Mouse (Mus musculus) MEL (cell line): ENCODE results near the gene Slc2a3. TPM values are rescaled to one million over a fixed set of nuclear protein-coding genes. Genes with fewer than 3 reads are reported as not detected.
A peak's percentile ranks its signal among the peaks of the same experiment; 100 is the strongest.

Experiments used
- DNase-seq: peaks from one replicate; pipeline ENCODE4 v3.0.0; 2011; ENCODE audit warnings: low read depth, low spot score
- H3K27ac ChIP-seq: 2 replicates; pipeline ENCODE4 v1.5.1; 2012; ENCODE audit warnings: low read depth, mild to moderate bottlenecking, control low read depth, low read length, moderate library complexity; ENCODE audit not compliant: control insufficient read depth
- H3K27me3 ChIP-seq, 2 experiments: fragments of 150-350 bp in 1 of 2; sonication (generic) in 1 of 2; 2 replicates each; pipeline ENCODE4 v1.6.1; 2012; ENCODE audit warnings: low read length in 2 of 2, mild to moderate bottlenecking in 2 of 2, improper control_type of control experiment in 1 of 2, moderate library complexity in 1 of 2; ENCODE audit not compliant: insufficient read depth in 2 of 2, control insufficient read depth in 1 of 2
- H3K36me3 ChIP-seq, 2 experiments: 2 replicates each; pipeline ENCODE4 v1.6.1; 2012 to 2014; ENCODE audit warnings: low read length in 2 of 2, improper control_type of control experiment in 1 of 2, inconsistent platforms in 1 of 2, mild to moderate bottlenecking in 1 of 2; ENCODE audit not compliant: insufficient read depth in 2 of 2, control insufficient read depth in 1 of 2
- H3K4me1 ChIP-seq, 2 experiments: fragments of 150-350 bp in 1 of 2; sonication (generic) in 1 of 2; 2 replicates each; pipeline ENCODE4 v1.6.1; 2012; ENCODE audit warnings: low read length in 2 of 2, improper control_type of control experiment in 1 of 2, mild to moderate bottlenecking in 1 of 2; ENCODE audit not compliant: insufficient read depth in 2 of 2, control insufficient read depth in 1 of 2
- H3K4me3 ChIP-seq, 2 experiments: fragments of 150-350 bp in 1 of 2; sonication (generic) in 1 of 2; 2 replicates each; pipeline ENCODE4 v1.5.1; 2012; ENCODE audit warnings: low read depth in 2 of 2, low read length in 2 of 2, mild to moderate bottlenecking in 2 of 2, moderate library complexity in 2 of 2, control low read depth in 1 of 2, improper control_type of control experiment in 1 of 2; ENCODE audit not compliant: control insufficient read depth in 1 of 2, insufficient read depth in 1 of 2
- H3K79me2 ChIP-seq: 2 replicates; pipeline ENCODE4 v1.6.1; 2012; ENCODE audit warnings: mild to moderate bottlenecking, low read length, moderate library complexity; ENCODE audit not compliant: control insufficient read depth, poor library complexity, insufficient read depth
- H3K9ac ChIP-seq: 2 replicates; pipeline ENCODE4 v1.6.1; 2012; ENCODE audit warnings: low read depth, mild to moderate bottlenecking, control low read depth, low read length, moderate library complexity; ENCODE audit not compliant: control insufficient read depth, poor library complexity, severe bottlenecking
- H3K9me3 ChIP-seq: fragments of 150-350 bp; sonication (generic); replicated peaks from 2 replicates; pipeline ENCODE4 v1.6.1; 2012; ENCODE audit warnings: mild to moderate bottlenecking, low read length, improper control_type of control experiment, moderate library complexity; ENCODE audit not compliant: insufficient read depth
- CHD1 ChIP-seq: IDR thresholded peaks from 2 replicates; pipeline ENCODE4 v1.6.1; 2012; ENCODE audit warnings: low read depth, mild to moderate bottlenecking, inconsistent platforms, low read length, improper control_type of control experiment
- CHD2 ChIP-seq: IDR thresholded peaks from 2 replicates; pipeline ENCODE4 v1.6.1; 2011; ENCODE audit warnings: low read length, improper control_type of control experiment
- CTCF ChIP-seq, 3 experiments: IDR thresholded peaks in 2 of 3; conservative IDR thresholded peaks in 1 of 3; 2 replicates each; pipeline ENCODE4 v1.5.1; 2011 to 2012; ENCODE audit warnings: low read length in 3 of 3, low read depth in 2 of 3, mild to moderate bottlenecking in 2 of 3, improper control_type of control experiment in 1 of 3, inconsistent platforms in 1 of 3, mixed read lengths in 1 of 3, moderate library complexity in 1 of 3; ENCODE audit not compliant: control insufficient read depth in 1 of 3, insufficient read depth in 1 of 3, poor library complexity in 1 of 3, severe bottlenecking in 1 of 3
- E2F4 ChIP-seq: IDR thresholded peaks from 2 replicates; pipeline ENCODE4 v1.6.1; 2011; ENCODE audit warnings: low read depth, low read length, improper control_type of control experiment, borderline replicate concordance
- EP300 ChIP-seq, 2 experiments: IDR thresholded peaks; 2 replicates each; pipeline ENCODE4 v1.6.1; 2011; ENCODE audit warnings: improper control_type of control experiment in 2 of 2, low read length in 2 of 2, low read depth in 1 of 2, mild to moderate bottlenecking in 1 of 2
- ETS1 ChIP-seq: IDR thresholded peaks from 2 replicates; pipeline ENCODE4 v1.6.1; 2012; ENCODE audit warnings: low read depth, mild to moderate bottlenecking, inconsistent platforms, low read length, improper control_type of control experiment, moderate library complexity
- GATA1 ChIP-seq: IDR thresholded peaks from 2 replicates; pipeline ENCODE4 v1.6.1; 2011; ENCODE audit warnings: low read depth, low read length, improper control_type of control experiment
- HCFC1 ChIP-seq: IDR thresholded peaks from 2 replicates; pipeline ENCODE4 v1.6.1; 2012; ENCODE audit warnings: low read depth, mild to moderate bottlenecking, inconsistent platforms, low read length, improper control_type of control experiment, moderate library complexity
- JUND ChIP-seq: IDR thresholded peaks from 2 replicates; pipeline ENCODE4 v1.6.1; 2011; ENCODE audit warnings: low read depth, mild to moderate bottlenecking, improper control_type of control experiment, low read length
- KAT2A ChIP-seq: conservative IDR thresholded peaks from 2 replicates; pipeline ENCODE4 v1.6.1; 2012; ENCODE audit warnings: low read depth, low read length, improper control_type of control experiment, inconsistent platforms
- MAFK ChIP-seq: IDR thresholded peaks from 2 replicates; pipeline ENCODE4 v1.6.1; 2011; ENCODE audit warnings: low read depth, mild to moderate bottlenecking, low read length, improper control_type of control experiment, borderline replicate concordance
- MAZ ChIP-seq: IDR thresholded peaks from 2 replicates; pipeline ENCODE4 v1.6.1; 2012; ENCODE audit warnings: low read depth, mild to moderate bottlenecking, inconsistent platforms, low read length, improper control_type of control experiment
- MXI1 ChIP-seq: IDR thresholded peaks from 2 replicates; pipeline ENCODE4 v1.6.1; 2011; ENCODE audit warnings: mild to moderate bottlenecking, low read depth, low read length, improper control_type of control experiment
- MYB ChIP-seq: IDR thresholded peaks from 2 replicates; pipeline ENCODE4 v1.6.1; 2011; ENCODE audit warnings: mild to moderate bottlenecking, low read depth, low read length, improper control_type of control experiment
- MYC ChIP-seq: IDR thresholded peaks from 2 replicates; pipeline ENCODE4 v1.6.1; 2011; ENCODE audit warnings: low read depth, mild to moderate bottlenecking, low read length, improper control_type of control experiment, moderate library complexity
- NELFE ChIP-seq: IDR thresholded peaks from 2 replicates; pipeline ENCODE4 v1.6.1; 2011; ENCODE audit warnings: low read depth, low read length, improper control_type of control experiment
- POLR2A ChIP-seq, 2 experiments: IDR thresholded peaks; 2 replicates each; pipeline ENCODE4 v1.6.1; 2011 to 2012; ENCODE audit warnings: low read length in 2 of 2, mild to moderate bottlenecking in 2 of 2, control low read depth in 1 of 2, improper control_type of control experiment in 1 of 2, low read depth in 1 of 2, moderate library complexity in 1 of 2; ENCODE audit not compliant: control insufficient read depth in 1 of 2, insufficient read depth in 1 of 2, poor library complexity in 1 of 2
- POLR2AphosphoS2 ChIP-seq: IDR thresholded peaks from 2 replicates; pipeline ENCODE4 v1.6.1; 2011; ENCODE audit warnings: low read length, improper control_type of control experiment
- POLR2AphosphoS5 ChIP-seq: IDR thresholded peaks from 2 replicates; pipeline ENCODE4 v1.6.1; 2012; ENCODE audit warnings: low read depth, borderline replicate concordance, mild to moderate bottlenecking, inconsistent platforms, low read length, moderate library complexity, mixed read lengths
- RCOR1 ChIP-seq: IDR thresholded peaks from 2 replicates; pipeline ENCODE4 v1.6.1; 2012; ENCODE audit warnings: low read depth, mild to moderate bottlenecking, inconsistent platforms, low read length, improper control_type of control experiment
- SMC3 ChIP-seq: IDR thresholded peaks from 2 replicates; pipeline ENCODE4 v1.6.1; 2011; ENCODE audit warnings: low read depth, low read length, improper control_type of control experiment
- TAL1 ChIP-seq: IDR thresholded peaks from 2 replicates; pipeline ENCODE4 v1.6.1; 2012; ENCODE audit warnings: mild to moderate bottlenecking, inconsistent platforms, low read length, moderate library complexity, mixed read lengths
- TCF12 ChIP-seq: IDR thresholded peaks from 2 replicates; pipeline ENCODE4 v1.6.1; 2014; ENCODE audit warnings: low read depth, mild to moderate bottlenecking, inconsistent platforms, low read length, improper control_type of control experiment, moderate library complexity
- UBTF ChIP-seq: IDR thresholded peaks from 2 replicates; pipeline ENCODE4 v1.6.1; 2012; ENCODE audit warnings: low read depth, mild to moderate bottlenecking, inconsistent platforms, low read length, improper control_type of control experiment, moderate library complexity, borderline replicate concordance; ENCODE audit not compliant: insufficient read depth
- USF1 ChIP-seq: IDR thresholded peaks from 2 replicates; pipeline ENCODE4 v1.6.1; 2014; ENCODE audit warnings: low read depth, mild to moderate bottlenecking, inconsistent platforms, low read length, improper control_type of control experiment, moderate library complexity
- USF2 ChIP-seq, 2 experiments: IDR thresholded peaks; 2 replicates each; pipeline ENCODE4 v1.6.1; 2011 to 2012; ENCODE audit warnings: improper control_type of control experiment in 2 of 2, low read length in 2 of 2, borderline replicate concordance in 1 of 2, inconsistent platforms in 1 of 2, low read depth in 1 of 2, mild to moderate bottlenecking in 1 of 2; ENCODE audit not compliant: insufficient read depth in 1 of 2
- ZKSCAN1 ChIP-seq: IDR thresholded peaks from 2 replicates; pipeline ENCODE4 v1.6.1; 2012; ENCODE audit warnings: low read depth, mild to moderate bottlenecking, inconsistent platforms, low read length, improper control_type of control experiment, moderate library complexity
- ZMIZ1 ChIP-seq: IDR thresholded peaks from 2 replicates; pipeline ENCODE4 v1.6.1; 2012; ENCODE audit warnings: low read depth, mild to moderate bottlenecking, inconsistent platforms, low read length, improper control_type of control experiment, moderate library complexity
- ZNF384 ChIP-seq: IDR thresholded peaks from 2 replicates; pipeline ENCODE4 v1.6.1; 2012; ENCODE audit warnings: low read depth, mild to moderate bottlenecking, inconsistent platforms, low read length, improper control_type of control experiment
- polyA plus RNA-seq, 2 experiments: library from polyadenylated mRNA; stranded (reverse) in 1 of 2; unstranded in 1 of 2; fragments of >175 nt in 1 of 2; fragments of >200 nt in 1 of 2; gene quantifications; 2 replicates each; pipeline versions ENCODE4 v1.2.1 to v1.2.4; 2012; ENCODE audit warnings: low replicate concordance in 2 of 2, low read depth in 1 of 2; ENCODE audit not compliant: insufficient read length in 2 of 2, insufficient read depth in 1 of 2, missing spikeins in 1 of 2
- total RNA-seq: library from RNA; depleted of rRNA; stranded (reverse); fragments of 300-350 nt; gene quantifications from 2 replicates; pipeline ENCODE4 v1.2.3, GENCODE M21; 2012

Slc2a3 gene
- total and polyA plus RNA-seq, 3 experiments: 78.4 to 93.4 TPM; not detected in 1

- Histone ChIP-seq H3K27ac (peak overlapping the region; percentile 74), H3K79me2 (peaks cover 19% of the 10 kb centered on the region), H3K4me3 (peak overlapping the region in 1 of 2 experiments; percentile 32; a peak in 1 of 4 replicates), H3K4me1 (peaks cover 2 to 23% of the 10 kb centered on the region in 2 experiments; a peak in 2 of 4 replicates), H3K27me3 (no peaks in the 10 kb centered on the region), H3K9ac (peak overlapping the region; percentile 48; the same call in 1 of the 2 replicates), H3K36me3 (peaks cover 5 to 17% of the 10 kb centered on the region in 2 experiments; a peak in 3 of 4 replicates), H3K9me3 (no peaks in the 10 kb centered on the region)
- no peak for DNase-seq
- TF ChIP-seq USF1 (0 out of 2 replicates have a peak, but pooled peaks have one; percentile 26), MAFK (no peak), CTCF (IDR thresholded peaks at IDR 0.05 in 2 of 3, conservative IDR thresholded peaks at IDR 0.05 in 1 of 3; ENCODE audit: control insufficient read depth in 1 of 3, insufficient read depth in 1 of 3, low read depth in 2 of 3, low read length in 3 of 3, poor library complexity in 1 of 3, severe bottlenecking in 1 of 3) (peak in 2 of 3 experiments; percentile 6; a peak in 1 of 6 replicates)
Measured at GRCm38 (mm10) chr6:122743353-122743752, 58.1 kb downstream of the Slc2a3 start.

- H3K4me1 ChIP-seq: peaks cover 2 to 23% of the 10 kb centered on the region in 2 experiments; a peak in 2 of 4 replicates
- TF ChIP-seq MXI1 (peak; percentile 87), NELFE (peak; percentile 75), JUND (0 out of 2 replicates have a peak, but pooled peaks have one; percentile 33), GATA1 (peak; percentile 91), POLR2A (IDR thresholded peaks at IDR 0.05; ENCODE audit: control insufficient read depth in 1 of 2, insufficient read depth in 1 of 2, low read depth in 1 of 2, low read length in 2 of 2, poor library complexity in 1 of 2) (peak; percentile 66 to 89; a peak in 3 of 4 replicates), TCF12 (peak; percentile 71), ZMIZ1 (peak; percentile 98), CTCF (IDR thresholded peaks at IDR 0.05 in 2 of 3, conservative IDR thresholded peaks at IDR 0.05 in 1 of 3; ENCODE audit: control insufficient read depth in 1 of 3, insufficient read depth in 1 of 3, low read depth in 2 of 3, low read length in 3 of 3, poor library complexity in 1 of 3, severe bottlenecking in 1 of 3) (no peak), RCOR1 (peak; percentile 89), POLR2AphosphoS2 (no peak), MYB (no peak), SMC3 (no peak), USF2 (IDR thresholded peaks at IDR 0.05; ENCODE audit: borderline replicate concordance in 1 of 2, insufficient read depth in 1 of 2, low read depth in 1 of 2, low read length in 2 of 2) (no peak), KAT2A (0 out of 2 replicates have a peak, but pooled peaks have one; percentile 35), MYC (peak; percentile 85), EP300 (IDR thresholded peaks at IDR 0.05; ENCODE audit: low read depth in 1 of 2, low read length in 2 of 2) (peak; percentile 81 to 90), E2F4 (no peak), POLR2AphosphoS5 (no peak), UBTF (0 out of 2 replicates have a peak, but pooled peaks have one; percentile 17), ZNF384 (peak; percentile 99), TAL1 (no peak), MAZ (peak; percentile 96), ETS1 (peak; percentile 97), HCFC1 (peak; percentile 82), CHD1 (no peak), CHD2 (peak; percentile 72), ZKSCAN1 (peak; percentile 31; the same call in 1 of the 2 replicates)
Measured at GRCm38 (mm10) chr6:122742228-122742899, 59.1 kb downstream of the Slc2a3 start.

More at GRCm38 (mm10) chr6:122742228-122742899, 59.1 kb downstream of the Slc2a3 start:
- no peaks in the 10 kb centered on the region for H3K9me3 ChIP-seq
- H3K79me2 ChIP-seq: peaks cover 19% of the 10 kb centered on the region
- peak overlapping the region; percentile 74 for H3K27ac ChIP-seq
- peaks cover 6 to 17% of the 10 kb centered on the region in 2 experiments; a peak in 3 of 4 replicates for H3K36me3 ChIP-seq
- no peaks in the 10 kb centered on the region for H3K27me3 ChIP-seq
- peak; percentile 95 for DNase-seq
- H3K4me3 ChIP-seq: peak overlapping the region; percentile 74 to 79
- H3K9ac ChIP-seq: peak overlapping the region; percentile 65
